Mouse (Mus musculus) CH12.LX (cell line): ENCODE results near the gene Eps8. TPM values are rescaled to one million over a fixed set of nuclear protein-coding genes. Genes with fewer than 3 reads are reported as not detected.

Experiments
- DNase-seq: peaks from one replicate; pipeline ENCODE4 v3.0.0-alpha.2; 2013; ENCODE audit errors: extremely low read depth
- H3K27ac ChIP-seq: 2 replicates; pipeline ENCODE4 v1.5.1; 2012; ENCODE audit warnings: low read depth, mild to moderate bottlenecking, control low read depth, moderate library complexity; ENCODE audit not compliant: insufficient read depth
- H3K27me3 ChIP-seq: replicated peaks from 2 replicates; pipeline ENCODE3; 2012; ENCODE audit warnings: inconsistent platforms
- H3K36me3 ChIP-seq, 2 experiments: replicated peaks in 1 of 2; 2 replicates each; pipeline versions ENCODE3 to v1.6.1; 2012; ENCODE audit warnings: inconsistent platforms in 1 of 2, low read length in 1 of 2, mild to moderate bottlenecking in 1 of 2, mixed read lengths in 1 of 2, moderate library complexity in 1 of 2; ENCODE audit not compliant: control insufficient read depth in 1 of 2, insufficient read depth in 1 of 2
- H3K4me1 ChIP-seq, 2 experiments: 2 replicates each; pipeline ENCODE4 v1.6.1; 2012; ENCODE audit warnings: inconsistent platforms in 1 of 2, moderate library complexity in 1 of 2; ENCODE audit not compliant: insufficient read depth in 2 of 2, control insufficient read depth in 1 of 2
- H3K4me2 ChIP-seq: 2 replicates; pipeline ENCODE4 v1.6.1; 2012; ENCODE audit warnings: low read depth, mild to moderate bottlenecking, control low read depth; ENCODE audit not compliant: poor library complexity, insufficient read depth, severe bottlenecking
- H3K4me3 ChIP-seq, 3 experiments: fragments of 150-350 bp in 1 of 3; sonication (generic) in 1 of 3; replicated peaks in 1 of 3; 2 replicates each; pipeline versions ENCODE3 to v1.5.1; 2011 to 2012; ENCODE audit warnings: low read depth in 2 of 3, low read length in 2 of 3, mild to moderate bottlenecking in 2 of 3, moderate library complexity in 2 of 3, control low read depth in 1 of 3, improper control_type of control experiment in 1 of 3, inconsistent platforms in 1 of 3, mixed read lengths in 1 of 3; ENCODE audit not compliant: poor library complexity in 1 of 3
- H3K79me2 ChIP-seq: replicated peaks from 2 replicates; pipeline ENCODE4 v1.6.1; 2012; ENCODE audit warnings: mild to moderate bottlenecking, moderate library complexity; ENCODE audit not compliant: control insufficient read depth, poor library complexity, insufficient read depth, severe bottlenecking; ENCODE audit errors: extremely low read depth
- H3K9ac ChIP-seq: 2 replicates; pipeline ENCODE4 v1.6.1; 2012; ENCODE audit warnings: low read depth, mild to moderate bottlenecking, control low read depth, moderate library complexity; ENCODE audit not compliant: insufficient read depth
- H3K9me3 ChIP-seq: replicated peaks from 2 replicates; pipeline ENCODE3; 2012; ENCODE audit warnings: low read length, inconsistent platforms, mixed read lengths
- BHLHE40 ChIP-seq: IDR thresholded peaks from 2 replicates; pipeline ENCODE4 v1.6.1; 2011; ENCODE audit warnings: mild to moderate bottlenecking, low read depth, low read length, improper control_type of control experiment
- CHD2 ChIP-seq: IDR thresholded peaks from 2 replicates; pipeline ENCODE4 v1.6.1; 2011; ENCODE audit warnings: low read length, improper control_type of control experiment
- CTCF ChIP-seq, 2 experiments: IDR thresholded peaks in 1 of 2; conservative IDR thresholded peaks in 1 of 2; 2 replicates each; pipeline ENCODE4 v1.5.1; 2011 to 2012; ENCODE audit warnings: low read depth in 2 of 2, low read length in 2 of 2, improper control_type of control experiment in 1 of 2, inconsistent platforms in 1 of 2, mild to moderate bottlenecking in 1 of 2, moderate library complexity in 1 of 2
- ELF1 ChIP-seq: IDR thresholded peaks from 2 replicates; pipeline ENCODE4 v1.6.1; 2014; ENCODE audit warnings: low read depth, mild to moderate bottlenecking, inconsistent platforms, low read length, improper control_type of control experiment
- EP300 ChIP-seq: IDR thresholded peaks from 2 replicates; pipeline ENCODE4 v1.6.1; 2011; ENCODE audit warnings: low read length, improper control_type of control experiment
- ETS1 ChIP-seq: conservative IDR thresholded peaks from 2 replicates; pipeline ENCODE4 v1.6.1; 2012; ENCODE audit warnings: low read depth, mild to moderate bottlenecking, inconsistent platforms, low read length, improper control_type of control experiment, moderate library complexity
- GABPA ChIP-seq: IDR thresholded peaks from 2 replicates; pipeline ENCODE4 v1.6.1; 2012; ENCODE audit warnings: low read depth, low read length, improper control_type of control experiment, inconsistent platforms; ENCODE audit not compliant: insufficient replicate concordance
- IRF4 ChIP-seq: IDR thresholded peaks from 2 replicates; pipeline ENCODE4 v1.6.1; 2014; ENCODE audit warnings: low read depth, mild to moderate bottlenecking, inconsistent platforms, low read length, improper control_type of control experiment
- MAZ ChIP-seq: IDR thresholded peaks from 2 replicates; pipeline ENCODE4 v1.6.1; 2012; ENCODE audit warnings: low read depth, mild to moderate bottlenecking, inconsistent platforms, low read length, improper control_type of control experiment, moderate library complexity
- MEF2A ChIP-seq: IDR thresholded peaks from 2 replicates; pipeline ENCODE4 v1.6.1; 2014; ENCODE audit warnings: low read depth, mild to moderate bottlenecking, inconsistent platforms, low read length, improper control_type of control experiment, borderline replicate concordance
- MYC ChIP-seq: IDR thresholded peaks from 2 replicates; pipeline ENCODE4 v1.6.1; 2011; ENCODE audit warnings: low read depth, mild to moderate bottlenecking, improper control_type of control experiment, low read length
- NRF1 ChIP-seq: IDR thresholded peaks from 2 replicates; pipeline ENCODE4 v1.6.1; 2014; ENCODE audit warnings: low read depth, mild to moderate bottlenecking, inconsistent platforms, low read length, improper control_type of control experiment, moderate library complexity
- RAD21 ChIP-seq: IDR thresholded peaks from 2 replicates; pipeline ENCODE4 v1.6.1; 2011; ENCODE audit warnings: low read depth, mild to moderate bottlenecking, low read length, improper control_type of control experiment, moderate library complexity
- SIN3A ChIP-seq: IDR thresholded peaks from 2 replicates; pipeline ENCODE4 v1.6.1; 2012; ENCODE audit warnings: low read length, improper control_type of control experiment, inconsistent platforms
- SMC3 ChIP-seq: IDR thresholded peaks from 2 replicates; pipeline ENCODE4 v1.6.1; 2011; ENCODE audit warnings: low read depth, low read length, improper control_type of control experiment
- TCF12 ChIP-seq: IDR thresholded peaks from 2 replicates; pipeline ENCODE4 v1.6.1; 2014; ENCODE audit warnings: low read depth, mild to moderate bottlenecking, inconsistent platforms, low read length, improper control_type of control experiment
- USF1 ChIP-seq: IDR thresholded peaks from 2 replicates; pipeline ENCODE4 v1.6.1; 2014; ENCODE audit warnings: low read depth, mild to moderate bottlenecking, inconsistent platforms, low read length, improper control_type of control experiment
- USF2 ChIP-seq: conservative IDR thresholded peaks from 2 replicates; pipeline ENCODE4 v1.6.1; 2011; ENCODE audit warnings: low read depth, low read length, improper control_type of control experiment
- ZC3H11A ChIP-seq: IDR thresholded peaks from 2 replicates; pipeline ENCODE4 v1.6.1; 2012; ENCODE audit warnings: low read depth, mild to moderate bottlenecking, inconsistent platforms, low read length, improper control_type of control experiment
- ZKSCAN1 ChIP-seq: IDR thresholded peaks from 2 replicates; pipeline ENCODE4 v1.6.1; 2012; ENCODE audit warnings: low read depth, inconsistent platforms, low read length, improper control_type of control experiment, borderline replicate concordance
- dilution Hi-C: fragments of 300-500 bp; cut with MboI; formaldehyde crosslinking; loops from 2 replicates; pipeline ENCODE4 v1.14.3; 2020; ENCODE audit warnings: low sequenced_read_pairs; ENCODE audit not compliant: extremely low pct_unique_long_range_greater_than_20kb, extremely low pct_ligation_motif_present
- in situ Hi-C: fragments of 300-500 bp; cut with MboI; formaldehyde crosslinking; loops from 3 replicates; pipeline ENCODE4 v1.14.3; 2019; ENCODE audit warnings: low sequenced_read_pairs, low pct_ligation_motif_present, low pct_unique_long_range_greater_than_20kb, mixed read lengths
- polyA plus RNA-seq: library from polyadenylated mRNA; unstranded; fragments of >175 nt; gene quantifications from 2 replicates; pipeline ENCODE4 v1.2.1, GENCODE M21; 2012; ENCODE audit warnings: low read depth; ENCODE audit not compliant: insufficient read length
- total RNA-seq, 2 experiments: library from RNA; depleted of rRNA; stranded (reverse); fragments of 300-350 nt in 1 of 2; fragments of >200 nt in 1 of 2; gene quantifications; 2 replicates each; pipeline ENCODE4 v1.2.3; 2012 to 2014

Eps8 gene
- total and polyA plus RNA-seq, 3 experiments = 2.2 to 7.4 (median 2.2) TPM

DNA sequence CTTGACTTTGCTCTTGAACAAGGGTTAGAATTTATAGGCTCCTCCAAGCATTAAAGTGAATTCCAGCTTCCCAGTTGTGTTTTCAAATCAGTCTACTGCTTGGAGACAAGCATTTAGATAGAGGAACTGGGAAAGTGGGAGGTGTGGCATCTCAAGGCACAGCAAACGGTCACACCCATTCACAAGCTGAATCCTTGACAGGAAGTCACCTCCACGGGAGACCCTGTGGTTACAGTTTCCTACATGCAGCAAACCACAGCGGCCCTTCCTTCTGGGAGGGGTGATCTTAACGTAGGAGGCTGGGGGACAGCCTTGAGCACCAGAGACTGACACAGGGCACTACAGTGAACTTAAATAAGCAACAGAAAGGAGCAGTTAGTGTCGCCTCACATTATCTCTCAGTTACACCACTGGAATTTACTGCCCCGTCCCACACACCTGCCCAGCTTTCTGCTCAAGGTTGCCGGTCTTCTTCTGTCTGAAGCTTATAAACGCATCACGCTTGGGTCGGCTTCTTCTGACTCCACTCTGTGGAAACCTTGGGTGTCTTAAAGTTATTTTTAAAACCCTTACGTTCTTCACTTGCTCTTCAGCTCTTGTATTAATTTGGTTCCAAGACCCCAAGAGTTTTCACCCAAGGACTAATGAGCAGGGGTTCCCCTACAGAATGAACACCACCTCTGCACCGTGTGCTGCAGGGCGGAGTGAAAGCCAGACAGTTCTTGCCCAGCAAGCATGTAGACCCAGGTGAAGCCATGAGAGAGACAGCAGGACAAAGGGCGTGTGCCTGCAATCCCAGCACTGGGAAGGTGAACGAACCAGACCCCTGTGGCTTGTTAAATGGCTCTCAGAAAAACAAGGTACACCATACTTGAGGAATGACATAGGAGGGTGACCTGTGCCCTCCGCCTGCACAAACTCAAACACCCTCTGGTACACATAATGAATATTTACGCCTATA lies 113.2 kb downstream of the Eps8 start:
- Histone ChIP-seq H3K4me2 (peak overlapping the region; percentile 23), H3K9ac (no peak overlapping the region), H3K4me3 (peak overlapping the region in 1 of 3 experiments; percentile 13), H3K27me3 (no peaks in the 10 kb centered on the region), H3K27ac (peak overlapping the region; percentile 0; the same call in 1 of the 2 replicates), H3K36me3 (no peaks in the 10 kb centered on the region), H3K79me2 (no peaks in the 10 kb centered on the region), H3K4me1 (peaks cover 14 to 50% of the 10 kb centered on the region in 2 experiments), H3K9me3 (peaks cover 16% of the 10 kb centered on the region)
- in situ Hi-C loops = no loop called here
- dilution Hi-C loops = no loop called here
- TF ChIP-seq ZKSCAN1 (no peak), EP300 (peak; percentile 83), IRF4 (peak; percentile 85), SIN3A (no peak), RAD21 (no peak; the same call in 1 of the 2 replicates), ZC3H11A (no peak), ETS1 (peak; percentile 84), USF1 (no peak), SMC3 (no peak; the same call in 1 of the 2 replicates), CTCF (conservative IDR thresholded peaks at IDR 0.05 in 1 of 2, IDR thresholded peaks at IDR 0.05 in 1 of 2; ENCODE audit: low read depth in 2 of 2, low read length in 2 of 2) (no peak), TCF12 (peak; percentile 43; the same call in 1 of the 2 replicates), MAZ (peak; percentile 38; the same call in 1 of the 2 replicates), MYC (no peak), MEF2A (peak; percentile 53), CHD2 (peak; percentile 37; the same call in 1 of the 2 replicates), GABPA (no peak), BHLHE40 (peak; percentile 87), ELF1 (peak; percentile 42; the same call in 1 of the 2 replicates), NRF1 (no peak), USF2 (no peak)
- DNase-seq = peak; percentile 82
